Mouse (Mus musculus): ENCODE data around the gene Strn4.

The Strn4 gene

DNA sequence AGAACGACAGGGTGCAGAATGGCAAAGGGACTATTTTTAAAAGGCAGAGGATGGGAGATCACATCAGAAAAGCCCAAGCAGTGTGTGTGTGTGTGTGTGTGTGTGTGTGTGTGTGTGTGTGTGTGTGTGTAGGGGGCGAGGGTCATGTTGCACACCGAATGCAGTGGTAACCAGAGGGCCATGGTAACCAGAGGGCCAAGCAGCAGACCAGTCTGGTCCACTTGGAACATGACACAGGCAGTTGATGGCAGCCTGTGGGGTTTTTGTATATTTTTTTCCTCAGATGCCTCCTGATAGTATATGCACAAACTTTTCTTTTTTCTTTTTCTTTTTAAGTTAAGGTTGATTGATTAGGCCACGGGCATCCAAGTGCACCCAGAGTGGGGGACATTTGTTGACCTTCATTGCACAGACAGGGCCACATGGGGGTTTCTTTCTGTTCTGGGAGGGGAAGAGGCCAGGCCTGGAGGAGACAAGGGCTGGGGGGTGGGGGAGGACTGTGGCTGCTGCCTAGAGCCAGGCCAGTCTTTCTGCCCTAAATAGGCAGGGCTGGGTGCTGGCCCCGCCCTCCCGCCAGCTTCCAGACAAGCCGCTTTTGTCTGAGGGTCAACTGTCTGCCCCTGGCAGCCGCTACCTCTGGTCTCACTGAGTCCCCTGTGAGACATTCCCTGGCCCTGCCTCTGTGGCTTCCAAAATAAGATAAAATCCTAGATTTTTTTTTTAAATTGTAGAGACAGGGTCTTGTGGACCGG is 64.3 kb downstream of the Strn4 start:
- DNase-seq, result no peak

- DNase-seq, result no peak
These were observed 64.9 kb downstream of the Strn4 start for GRCm38 (mm10) chr7:16880615-16881014.

GRCm38 (mm10) chr7:16883162-16883561 is 67.5 kb downstream of the Strn4 start:
- DNase-seq, result no peak

DNA sequence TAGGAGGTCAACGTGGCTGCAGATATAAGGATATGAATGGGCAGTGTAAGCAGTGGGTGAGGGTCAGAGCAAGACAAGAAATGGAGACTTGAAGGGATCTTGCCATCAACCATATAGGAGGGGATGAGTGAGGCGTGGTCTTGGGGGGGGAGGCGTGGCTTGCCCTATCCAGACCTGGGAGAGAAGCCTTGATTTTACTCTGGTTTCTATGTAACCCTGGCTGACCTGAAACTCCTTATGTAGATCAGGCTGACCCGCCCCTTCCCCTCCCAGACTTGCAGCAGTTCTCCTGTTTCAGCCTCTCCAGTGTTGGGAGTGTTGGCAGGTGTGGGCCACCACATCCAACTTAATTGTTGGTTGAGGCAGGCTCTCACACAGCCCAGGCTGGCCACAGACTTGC is 68.6 kb downstream of the Strn4 start:
- no peak for DNase-seq

DNA sequence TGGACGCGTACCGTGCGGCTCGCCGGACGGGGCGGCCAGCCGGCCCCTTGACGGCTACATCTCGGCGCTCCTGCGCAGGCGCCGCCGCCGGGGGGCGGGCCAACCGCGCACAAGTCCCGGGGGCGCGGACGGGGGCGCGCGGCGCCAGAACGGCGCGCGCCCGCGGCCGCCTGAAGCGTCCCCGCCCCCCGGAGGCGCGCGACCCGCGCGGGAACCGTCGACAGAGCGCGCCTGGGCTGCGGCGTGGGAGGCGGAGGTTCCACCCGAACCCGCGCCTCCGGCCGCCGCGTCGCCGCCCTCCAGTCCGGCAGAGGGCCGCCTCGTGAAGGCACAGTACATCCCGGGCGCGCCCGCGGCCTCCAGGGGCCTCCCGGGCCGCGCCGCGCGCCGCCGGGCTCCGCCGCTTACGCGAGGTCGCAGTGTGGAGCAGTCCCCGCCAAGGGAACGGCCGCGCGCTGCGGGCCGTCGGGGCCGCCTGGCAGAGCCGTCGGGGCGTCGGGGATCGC is 69.6 kb downstream of the Strn4 start:
- DNase-seq, result peak; percentile 33

DNA sequence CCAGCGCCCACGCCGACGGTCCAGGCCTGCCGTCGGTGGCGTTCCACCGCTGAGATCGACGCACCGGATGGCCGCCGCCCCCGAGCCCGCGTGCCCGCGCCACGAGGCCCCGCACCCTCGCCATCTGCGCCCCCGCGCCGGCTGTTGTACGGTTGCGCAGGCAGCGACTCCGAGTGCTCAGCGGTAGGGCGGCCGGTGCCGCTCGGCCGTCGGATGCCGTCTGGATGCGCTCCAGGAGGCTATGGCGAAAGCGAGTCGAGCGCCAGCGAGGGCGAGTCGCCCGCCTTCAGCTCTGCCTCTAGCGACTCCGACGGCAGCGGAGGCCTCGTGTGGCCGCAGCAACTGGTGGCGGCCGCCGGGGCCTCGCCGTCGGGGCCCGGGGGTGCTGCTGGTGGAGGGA is 70.2 kb downstream of the Strn4 start:
- no peak for DNase-seq

All from thymus, postnatal 4 days (tissue).